In the genomic region with DNA sequence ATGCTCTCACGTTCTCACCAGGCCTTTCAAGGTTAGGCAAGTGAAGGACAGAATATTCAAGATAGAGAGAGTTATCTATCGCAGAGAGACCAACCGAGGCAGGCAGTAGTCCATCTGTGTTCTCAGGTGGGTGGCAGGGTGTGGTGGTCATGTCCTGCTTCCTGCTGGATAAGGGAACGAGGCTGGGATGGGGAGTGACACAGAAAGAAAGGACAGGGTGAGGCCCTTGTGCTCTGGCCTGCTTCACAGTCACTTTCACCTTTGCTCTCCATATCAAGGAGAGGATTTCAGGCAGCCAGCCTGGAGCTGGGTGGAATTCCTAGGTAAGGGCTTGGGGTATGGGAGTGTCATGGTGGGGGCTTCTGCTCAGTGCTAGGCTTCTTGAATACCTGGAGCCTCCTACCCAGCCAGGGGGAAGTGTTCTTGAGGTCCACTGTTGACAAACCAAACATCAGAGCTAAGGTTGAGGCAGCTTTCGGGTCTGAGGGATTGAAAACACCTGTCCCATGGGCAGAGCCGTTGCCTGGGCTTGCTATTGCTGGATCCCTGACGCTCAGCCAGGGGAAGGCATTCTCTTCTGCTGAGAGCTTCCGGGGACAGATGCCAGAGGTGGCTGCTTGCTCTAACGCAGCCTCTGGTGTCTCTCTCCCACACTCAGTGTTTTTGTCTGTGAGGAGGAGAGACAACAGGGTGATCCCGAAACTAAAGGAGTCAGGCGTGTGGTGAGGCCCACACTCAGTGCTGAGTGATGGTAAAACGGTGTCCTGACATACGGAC, we compare ENCODE assay signal across 32 mouse cellular contexts. TPM values are rescaled to one million over a fixed set of nuclear protein-coding genes. Genes with fewer than 3 reads are reported as not detected.
DNase-seq lines count a peak whose midpoint lies in the region; ATAC-seq and TF ChIP-seq lines count a peak whose summit lies in the region.
"Had no signal": no experiment of that assay in that cellular context is flagged by ENCODE, and none has a peak within 500 bp of the region (broad histone marks: within the 10 kb centered on the region; RNA-seq: fewer than 3 reads in every experiment).

No protein-coding gene starts in this region.

- H3K9me3 ChIP-seq in heart, postnatal 0 days (replicated peaks; ENCODE audit: control insufficient read depth, low read length), result no peaks in the 10 kb centered on the region
- H3K9me3 ChIP-seq in heart, embryonic 12.5 days (replicated peaks), result no peaks in the 10 kb centered on the region
- H3K9me3 ChIP-seq in intestine, embryonic 15.5 days, result no peaks in the 10 kb centered on the region
- H3K9me3 ChIP-seq in stomach, postnatal 0 days (ENCODE audit: control insufficient read depth, low read length), result no peaks in the 10 kb centered on the region
- H3K9me3 ChIP-seq: embryonic facial prominence, embryonic 13.5 days; forebrain, embryonic 12.5 days; kidney, embryonic 15.5 days; liver, embryonic 15.5 days; lung, embryonic 15.5 days; neural tube, embryonic 12.5 days had no signal

- no peaks in the 10 kb centered on the region for H3K27me3 ChIP-seq in heart, postnatal 0 days (ENCODE audit: control insufficient read depth, insufficient read depth, low read length)
- no peaks in the 10 kb centered on the region for H3K27me3 ChIP-seq in heart, embryonic 12.5 days (replicated peaks)
- H3K27me3 ChIP-seq in intestine, embryonic 15.5 days (replicated peaks), result no peaks in the 10 kb centered on the region
- H3K27me3 ChIP-seq in stomach, postnatal 0 days (ENCODE audit: control insufficient read depth, insufficient read depth, low read length), result no peaks in the 10 kb centered on the region
- H3K27me3 ChIP-seq: embryonic facial prominence, embryonic 13.5 days; forebrain, embryonic 12.5 days; kidney, embryonic 15.5 days; liver, embryonic 15.5 days; lung, embryonic 15.5 days; neural tube, embryonic 12.5 days had no signal

- no peak overlapping the region for H3K27ac ChIP-seq in heart, postnatal 0 days (ENCODE audit: low read depth)
- no peak overlapping the region for H3K27ac ChIP-seq in heart, embryonic 12.5 days (ENCODE audit: poor library complexity, severe bottlenecking)
- no peak overlapping the region for H3K27ac ChIP-seq in intestine, embryonic 15.5 days
- H3K27ac ChIP-seq in stomach, postnatal 0 days (replicated peaks), result peak overlapping the region; percentile 61; the same call in 1 of the 2 replicates
- H3K27ac ChIP-seq: embryonic facial prominence, embryonic 13.5 days; forebrain, embryonic 12.5 days; kidney, embryonic 15.5 days; left cerebral cortex, adult 2 months; liver, embryonic 15.5 days; lung, embryonic 15.5 days; neural tube, embryonic 12.5 days had no signal

- H3K4me1 ChIP-seq in heart, postnatal 0 days (ENCODE audit: control insufficient read depth, insufficient read depth), result no peaks in the 10 kb centered on the region
- H3K4me1 ChIP-seq in heart, embryonic 12.5 days (replicated peaks), result peaks cover 17% of the 10 kb centered on the region
- 0 out of 2 replicates have a peak, but pooled peaks cover 2% of the 10 kb centered on the region for H3K4me1 ChIP-seq in intestine, embryonic 15.5 days (replicated peaks)
- H3K4me1 ChIP-seq in stomach, postnatal 0 days (replicated peaks; ENCODE audit: control insufficient read depth, insufficient read depth), result no peaks in the 10 kb centered on the region
- H3K4me1 ChIP-seq: embryonic facial prominence, embryonic 13.5 days; forebrain, embryonic 12.5 days; lung, embryonic 15.5 days; neural tube, embryonic 12.5 days had no signal

- H3K36me3 ChIP-seq in heart, postnatal 0 days (replicated peaks; ENCODE audit: control insufficient read depth, insufficient read depth, low read length), result peaks cover 88% of the 10 kb centered on the region
- H3K36me3 ChIP-seq in heart, embryonic 12.5 days, result peaks cover 67% of the 10 kb centered on the region
- H3K36me3 ChIP-seq in intestine, embryonic 15.5 days, result peaks cover 41% of the 10 kb centered on the region; the same call in 1 of the 2 replicates
- peaks cover 33% of the 10 kb centered on the region for H3K36me3 ChIP-seq in stomach, postnatal 0 days (ENCODE audit: control insufficient read depth, insufficient read depth, low read length)

- peak; percentile 19 for DNase-seq in heart, postnatal 0 days (ENCODE audit: low spot score)
- DNase-seq in heart, postnatal 10 days, result peak; percentile 60 to 62
- peak; percentile 53 for DNase-seq in stomach, postnatal 0 days (ENCODE audit: low spot score)
- DNase-seq in ovary, postnatal 14 days (ENCODE audit: low spot score), result no peak
- no peak for DNase-seq in lung, postnatal 36 days
- DNase-seq: adrenal gland, adult 8-10 months; cerebellum, adult 2 months; cerebellum, postnatal 25 days; embryo, embryonic 11 days; gastrocnemius, postnatal 10 days; kidney, adult 11 months; kidney, postnatal 4 days; lung, postnatal 4 days; midbrain, embryonic 14.5 days; right cerebral cortex, postnatal 4 days; thymus, postnatal 25 days had no signal

- intact Hi-C loops in heart, postnatal 10 days (cut with DNase I), result loop anchor here (5.0 kb wide), 1 partner anchor 70 kb away; no protein-coding TSS in a partner anchor

- no peak overlapping the region for H3K9ac ChIP-seq in heart, postnatal 0 days (replicated peaks; ENCODE audit: low read depth, low read length)
- no peak overlapping the region for H3K9ac ChIP-seq in heart, embryonic 12.5 days
- H3K9ac ChIP-seq in intestine, embryonic 15.5 days, result no peak overlapping the region
- H3K9ac ChIP-seq in stomach, postnatal 0 days (ENCODE audit: low read length), result no peak overlapping the region
- H3K9ac ChIP-seq: embryonic facial prominence, embryonic 13.5 days; forebrain, embryonic 12.5 days; kidney, embryonic 15.5 days; liver, embryonic 15.5 days; lung, embryonic 15.5 days; neural tube, embryonic 12.5 days had no signal

- H3K4me3 ChIP-seq in heart, postnatal 0 days (ENCODE audit: low read depth, low read length), result no peak overlapping the region
- no peak overlapping the region for H3K4me3 ChIP-seq in heart, embryonic 12.5 days
- H3K4me3 ChIP-seq in intestine, embryonic 15.5 days (replicated peaks), result no peak overlapping the region
- no peak overlapping the region for H3K4me3 ChIP-seq in stomach, postnatal 0 days (ENCODE audit: low read depth, low read length)
- H3K4me3 ChIP-seq: embryonic facial prominence, embryonic 13.5 days; erythroblast, embryonic 14.5 days; forebrain, embryonic 12.5 days; kidney, embryonic 15.5 days; left cerebral cortex, adult 2 months; liver, embryonic 15.5 days; lung, embryonic 15.5 days; neural tube, embryonic 12.5 days had no signal

- WGBS in heart, postnatal 0 days, result 55% methylated on average over 13 of the region's 13 CpGs
- 66% methylated on average over 13 of the region's 13 CpGs for whole genome bisulfite sequencing in heart, embryonic 12.5 days
- WGBS in intestine, embryonic 15.5 days, result 79% methylated on average over 13 of the region's 13 CpGs
- WGBS in stomach, postnatal 0 days, result 64% methylated on average over 13 of the region's 13 CpGs

- TF ChIP-seq EP300 in heart, postnatal 0 days (IDR thresholded peaks at IDR 0.05; ENCODE audit: low read depth), result no peak
- TF ChIP-seq EP300 in stomach, postnatal 0 days (optimal IDR thresholded peaks at IDR 0.05), result no peak

- no peak overlapping the region for H3K4me2 ChIP-seq in heart, postnatal 0 days (ENCODE audit: low read depth, low read length)
- H3K4me2 ChIP-seq in heart, embryonic 12.5 days, result no peak overlapping the region
- H3K4me2 ChIP-seq in intestine, embryonic 15.5 days (replicated peaks), result no peak overlapping the region
- no peak overlapping the region for H3K4me2 ChIP-seq in stomach, postnatal 0 days (replicated peaks; ENCODE audit: low read depth)
- H3K4me2 ChIP-seq: embryonic facial prominence, embryonic 13.5 days; forebrain, embryonic 12.5 days; kidney, embryonic 15.5 days; liver, embryonic 15.5 days; lung, embryonic 15.5 days; neural tube, embryonic 12.5 days had no signal

- ATAC-seq in heart, postnatal 0 days (ENCODE audit: insufficient read depth, low read depth), result no peak
- no peak for ATAC-seq in heart, embryonic 12.5 days (ENCODE audit: insufficient number of reproducible peaks, low FRiP score)
- peak; percentile 67; the same call in 1 of the 2 replicates for ATAC-seq in intestine, embryonic 15.5 days
- ATAC-seq in stomach, postnatal 0 days (ENCODE audit: low FRiP score, low TSS enrichment), result peak; percentile 73
- ATAC-seq: activated CD4-positive, CD25-positive, alpha-beta regulatory T cell, adult 4 months; hindbrain, embryonic 16.5 days had no signal

- TF ChIP-seq CTCF in heart, postnatal 0 days (IDR thresholded peaks at IDR 0.05; ENCODE audit: low read depth), result no peak
- no peak for TF ChIP-seq CTCF in stomach, postnatal 0 days (IDR thresholded peaks at IDR 0.05; ENCODE audit: low read depth)

RNA-seq across cellular contexts. Expression of a gene that starts 38.6 kb away (rescaled TPM):
- total RNA-seq in heart, postnatal 0 days (2014; rRNA removed; ENCODE audit: low replicate concordance), result 1.4 TPM in 1 of 2 replicates, not detected in the other
- polyA plus RNA-seq in heart, postnatal 0 days (2015; fragmentation: Nextera tagmentation; extraction: Ambion mirVana), result 0.29 and 0.95 TPM in 2 replicates
- 0.58 and 1.1 TPM in 2 replicates for polyA plus RNA-seq in heart, embryonic 12.5 days (2016; fragmentation: Nextera tagmentation; extraction: Ambion mirVana)
- under 1 TPM in 1 of 2 experiments, not detected in 1; 0.42 TPM for total RNA-seq in heart, postnatal 10 days (2021)
- 29.6 and 33.9 TPM in 2 replicates for polyA plus RNA-seq in intestine, embryonic 15.5 days (2015; fragmentation: Nextera tagmentation; extraction: Ambion mirVana)
- 2.4 and 2.5 TPM in 2 replicates for polyA plus RNA-seq in stomach, postnatal 0 days (2015; fragmentation: Nextera tagmentation; extraction: Ambion mirVana)
- total RNA-seq: granulocyte monocyte progenitor cell, adult 5-6 weeks; hematopoietic stem cell, adult 5-6 weeks; megakaryocyte-erythroid progenitor cell, adult 5-6 weeks had no signal
- polyA plus RNA-seq: activated CD4-positive, CD25-positive, alpha-beta regulatory T cell, adult 4 months; erythroblast, embryonic 14.5 days; testis, adult 2 months had no signal

Comparison
In these comparisons a context has a peak if more than half of its experiments do, and no peak if none do; other contexts are left out.
1. ATAC-seq: peak in intestine, embryonic 15.5 days (single experiment) and stomach, postnatal 0 days (single experiment); none in heart, postnatal 0 days (single experiment) and heart, embryonic 12.5 days (single experiment).
2. DNase-seq: peak in heart, postnatal 0 days (single experiment), heart, postnatal 10 days (2 of 2) and stomach, postnatal 0 days (single experiment); none in ovary, postnatal 14 days (single experiment) and lung, postnatal 36 days (single experiment).